Mouse (Mus musculus): ENCODE measurements at regions not wholly inside any gene's neighbourhood (a gene's known extent, or its start where the extent isn't known, plus 50 kb on each side); places are given as distances from the start of the nearest gene placed in this dataset.
"Not testable (repeated sequence)": the region's sequence is repeated elsewhere in the genome, so short reads cannot be mapped to it uniquely, and the experiment has no call there.

DNA sequence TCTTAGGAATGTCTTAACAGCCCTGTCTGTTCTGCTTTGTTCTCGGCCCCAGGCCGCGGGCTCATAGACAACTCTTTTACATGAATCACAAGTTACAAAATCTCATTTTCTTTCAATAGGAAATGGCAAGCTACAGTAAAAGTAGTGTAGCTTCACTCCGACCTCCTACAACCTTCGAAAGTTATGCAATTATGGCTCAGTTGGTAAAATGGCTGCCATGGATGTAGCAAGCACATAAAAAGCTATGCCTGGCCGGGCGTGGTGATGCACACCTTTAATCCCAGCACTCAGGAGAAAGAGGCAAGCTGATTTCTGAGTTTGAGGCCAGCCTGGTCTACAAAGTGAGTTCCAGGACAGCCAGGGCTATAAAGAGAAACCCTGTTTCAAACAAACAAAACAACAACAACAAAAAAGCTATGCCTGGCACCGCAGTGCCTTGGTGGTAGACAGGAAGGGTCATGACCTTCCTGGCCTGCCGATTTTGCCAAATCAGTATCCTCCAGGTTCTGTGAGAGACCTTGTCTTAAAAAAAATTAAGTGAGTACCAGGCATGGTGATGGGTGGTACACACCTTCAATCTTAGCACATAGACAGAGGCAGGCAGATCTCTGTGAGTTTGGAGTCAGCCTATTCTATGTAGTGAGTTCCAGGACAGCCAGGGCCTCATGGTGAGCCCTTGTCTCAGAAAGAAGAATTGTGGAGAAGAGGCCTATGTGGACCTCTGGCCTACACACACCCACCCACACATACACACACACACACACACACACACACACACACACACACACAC, 71.8 kb upstream of the Cpsf6 start:
- WGBS, result 91% methylated on average over 9 of the region's 9 CpGs
- H3K36me3 ChIP-seq (ENCODE audit: control insufficient read depth, insufficient read depth, low read length), result no peaks in the 10 kb centered on the region
- H3K9ac ChIP-seq (replicated peaks; ENCODE audit: low read depth, low read length), result no peak overlapping the region
- H3K4me2 ChIP-seq (ENCODE audit: low read depth, low read length), result no peak overlapping the region
- H3K27me3 ChIP-seq (ENCODE audit: control insufficient read depth, insufficient read depth, low read length), result no peaks in the 10 kb centered on the region
- no peaks in the 10 kb centered on the region for H3K4me1 ChIP-seq (ENCODE audit: control insufficient read depth, insufficient read depth, low read length)
- H3K27ac ChIP-seq (ENCODE audit: low read depth, low read length), result no peak overlapping the region
- H3K9me3 ChIP-seq (ENCODE audit: control insufficient read depth, low read length), result no peaks in the 10 kb centered on the region
- H3K4me3 ChIP-seq (ENCODE audit: low read depth, low read length), result no peak overlapping the region
- ATAC-seq (ENCODE audit: low read depth), result no peak

DNA sequence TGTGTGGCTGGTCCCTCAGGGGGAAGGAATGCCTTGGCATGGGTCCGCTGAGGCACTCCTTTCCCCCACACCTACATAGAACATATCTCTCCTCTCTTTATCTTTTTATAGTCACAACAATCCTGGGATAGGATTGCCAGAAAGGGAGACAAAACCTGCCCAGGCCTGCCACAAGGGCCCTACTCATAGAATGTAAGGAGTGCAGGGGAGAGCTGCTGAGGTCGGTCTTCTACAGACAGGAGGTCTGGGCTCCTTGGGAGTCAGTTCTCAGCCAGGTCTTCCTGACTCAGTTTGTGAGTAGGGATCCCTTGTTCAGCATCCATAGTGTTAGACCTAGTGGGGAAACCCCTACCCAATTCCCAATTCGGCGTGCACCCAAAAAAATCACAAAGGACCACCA, 70.8 kb upstream of the Cpsf6 start:
- WGBS, result 92% methylated on average over 4 of the region's 4 CpGs
- Histone ChIP-seq H3K27me3 (ENCODE audit: control insufficient read depth, insufficient read depth, low read length) (no peaks in the 10 kb centered on the region), H3K9ac (replicated peaks; ENCODE audit: low read depth, low read length) (no peak overlapping the region), H3K36me3 (ENCODE audit: control insufficient read depth, insufficient read depth, low read length) (no peaks in the 10 kb centered on the region), H3K4me1 (ENCODE audit: control insufficient read depth, insufficient read depth, low read length) (no peaks in the 10 kb centered on the region), H3K4me2 (ENCODE audit: low read depth, low read length) (no peak overlapping the region), H3K27ac (ENCODE audit: low read depth, low read length) (no peak overlapping the region), H3K4me3 (ENCODE audit: low read depth, low read length) (no peak overlapping the region), H3K9me3 (ENCODE audit: control insufficient read depth, low read length) (no peaks in the 10 kb centered on the region)
- ATAC-seq (ENCODE audit: low read depth), result no peak

DNA sequence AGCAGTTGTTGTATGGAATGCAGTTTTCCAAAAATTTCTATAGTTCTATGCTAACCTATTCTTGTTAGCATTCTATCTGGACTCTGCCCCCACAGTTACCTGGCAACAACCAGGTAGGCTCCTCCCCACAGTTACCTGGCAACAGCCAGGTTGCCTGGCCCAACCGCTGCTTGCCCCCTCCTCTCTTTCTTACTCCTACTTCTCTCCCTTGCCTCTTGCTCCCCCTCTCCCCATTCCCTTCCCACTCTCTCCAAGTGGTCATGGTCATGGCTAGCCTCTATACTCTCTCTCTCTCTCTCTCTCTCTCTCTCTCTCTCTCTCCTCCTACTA, 70.4 kb upstream of the Cpsf6 start:
- Histone ChIP-seq H3K27me3 (ENCODE audit: control insufficient read depth, insufficient read depth, low read length) (no peaks in the 10 kb centered on the region), H3K27ac (ENCODE audit: low read depth, low read length) (no peak overlapping the region), H3K36me3 (ENCODE audit: control insufficient read depth, insufficient read depth, low read length) (no peaks in the 10 kb centered on the region), H3K4me3 (ENCODE audit: low read depth, low read length) (no peak overlapping the region), H3K4me1 (ENCODE audit: control insufficient read depth, insufficient read depth, low read length) (no peaks in the 10 kb centered on the region), H3K4me2 (ENCODE audit: low read depth, low read length) (no peak overlapping the region), H3K9ac (replicated peaks; ENCODE audit: low read depth, low read length) (no peak overlapping the region), H3K9me3 (ENCODE audit: control insufficient read depth, low read length) (no peaks in the 10 kb centered on the region)
- WGBS, result 73% methylated on average over 1 of the region's 1 CpGs
- ATAC-seq (ENCODE audit: low read depth), result no peak

DNA sequence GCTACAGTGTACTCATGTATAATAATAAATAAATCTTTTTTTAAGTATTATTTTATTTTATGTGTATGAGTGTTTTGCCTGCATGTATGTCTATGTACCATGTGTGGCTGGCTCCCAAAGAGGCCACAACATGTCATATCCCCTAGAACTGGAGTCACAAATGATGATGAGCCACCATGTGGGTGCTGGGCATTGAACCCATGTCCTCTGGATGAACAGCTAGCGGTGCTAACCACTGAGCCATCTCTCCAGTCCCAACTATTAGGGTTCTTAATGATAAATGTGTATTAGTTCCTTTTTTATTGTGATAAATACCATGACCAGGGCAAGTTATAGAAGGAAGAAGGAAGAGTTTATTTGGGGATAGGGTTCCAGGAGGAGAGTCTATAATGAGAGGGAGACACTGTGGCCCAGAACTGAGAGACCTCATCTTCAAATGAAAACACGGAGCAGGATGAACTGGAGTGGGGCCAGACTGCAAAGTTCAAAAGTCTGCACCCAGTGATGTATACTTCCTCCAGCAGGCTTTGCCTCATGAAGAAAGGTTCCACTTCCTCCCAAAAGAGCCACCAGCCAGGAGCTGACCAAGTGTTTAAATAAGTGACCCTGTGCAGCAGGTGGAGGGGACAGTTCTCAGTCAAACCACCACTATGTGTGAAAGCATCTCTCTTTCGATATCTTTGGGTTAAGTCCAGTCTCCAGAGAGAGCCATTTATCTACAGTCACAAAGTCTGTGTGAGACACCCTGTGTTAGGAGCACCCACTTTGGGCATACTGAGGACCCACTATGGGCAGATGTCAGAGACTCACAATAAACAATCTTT, 69.8 kb upstream of the Cpsf6 start:
- ATAC-seq (ENCODE audit: low read depth), result no peak
- Histone ChIP-seq H3K9me3 (ENCODE audit: control insufficient read depth, low read length) (no peaks in the 10 kb centered on the region), H3K9ac (replicated peaks; ENCODE audit: low read depth, low read length) (no peak overlapping the region), H3K36me3 (ENCODE audit: control insufficient read depth, insufficient read depth, low read length) (no peaks in the 10 kb centered on the region), H3K4me1 (ENCODE audit: control insufficient read depth, insufficient read depth, low read length) (no peaks in the 10 kb centered on the region), H3K4me3 (ENCODE audit: low read depth, low read length) (no peak overlapping the region), H3K4me2 (ENCODE audit: low read depth, low read length) (no peak overlapping the region), H3K27ac (ENCODE audit: low read depth, low read length) (no peak overlapping the region), H3K27me3 (ENCODE audit: control insufficient read depth, insufficient read depth, low read length) (no peaks in the 10 kb centered on the region)
- 97% methylated on average over 3 of the region's 3 CpGs for WGBS

DNA sequence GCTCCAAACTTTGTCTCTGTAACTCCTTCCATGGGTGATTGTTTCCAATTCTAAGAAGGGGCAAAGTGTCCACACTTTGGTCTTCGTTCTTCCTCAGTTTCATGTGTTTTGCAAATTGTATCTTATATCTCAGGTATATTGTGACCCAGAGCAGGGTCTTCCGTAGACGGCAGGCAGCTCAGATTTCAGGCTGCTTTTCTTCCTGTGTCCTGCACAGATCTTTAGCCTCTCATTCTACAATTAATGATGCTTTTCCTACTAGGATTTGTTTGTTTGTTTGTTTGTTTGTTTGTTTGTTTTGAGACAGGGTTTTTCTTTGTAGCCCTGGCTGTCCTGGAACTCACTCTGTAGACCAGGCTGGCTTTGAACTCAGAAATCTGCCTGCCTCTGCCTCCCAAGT, 69.0 kb upstream of the Cpsf6 start:
- H3K36me3 ChIP-seq (ENCODE audit: control insufficient read depth, insufficient read depth, low read length); ATAC-seq (ENCODE audit: low read depth); H3K4me3 ChIP-seq (ENCODE audit: low read depth, low read length); H3K4me1 ChIP-seq (ENCODE audit: control insufficient read depth, insufficient read depth, low read length); H3K9me3 ChIP-seq (ENCODE audit: control insufficient read depth, low read length); H3K27me3 ChIP-seq (ENCODE audit: control insufficient read depth, insufficient read depth, low read length); H3K27ac ChIP-seq (ENCODE audit: low read depth, low read length); H3K9ac ChIP-seq (replicated peaks; ENCODE audit: low read depth, low read length); H3K4me2 ChIP-seq (ENCODE audit: low read depth, low read length): not testable (repeated sequence)
- 94% methylated on average over 3 of the region's 3 CpGs for WGBS

DNA sequence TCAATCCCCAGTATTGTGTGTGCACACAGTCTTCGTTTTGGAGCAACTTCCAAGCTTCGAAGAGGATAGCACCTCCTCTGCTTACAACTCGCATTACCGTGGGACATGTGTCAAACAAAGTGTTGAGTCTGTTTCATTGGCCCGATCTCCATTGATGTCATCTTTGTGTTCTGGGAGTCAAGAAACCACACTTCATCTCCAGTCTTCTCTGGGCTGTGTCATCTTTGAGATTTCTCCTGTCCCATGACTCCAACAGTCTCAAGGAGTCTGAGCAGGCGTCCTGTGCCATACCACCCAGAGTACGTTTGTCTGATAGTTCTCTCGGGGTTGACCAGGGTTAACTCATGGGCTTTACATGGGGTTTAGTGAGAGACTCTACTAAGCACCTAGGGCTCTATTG, 67.8 kb upstream of the Cpsf6 start:
- Histone ChIP-seq H3K4me3 (ENCODE audit: low read depth, low read length) (no peak overlapping the region), H3K9ac (replicated peaks; ENCODE audit: low read depth, low read length) (no peak overlapping the region), H3K27ac (ENCODE audit: low read depth, low read length) (no peak overlapping the region), H3K4me2 (ENCODE audit: low read depth, low read length) (no peak overlapping the region), H3K27me3 (ENCODE audit: control insufficient read depth, insufficient read depth, low read length) (no peaks in the 10 kb centered on the region), H3K9me3 (ENCODE audit: control insufficient read depth, low read length) (no peaks in the 10 kb centered on the region), H3K4me1 (ENCODE audit: control insufficient read depth, insufficient read depth, low read length) (no peaks in the 10 kb centered on the region), H3K36me3 (ENCODE audit: control insufficient read depth, insufficient read depth, low read length) (no peaks in the 10 kb centered on the region)
- no peak for ATAC-seq (ENCODE audit: low read depth)
- WGBS, result 93% methylated on average over 8 of the region's 8 CpGs

DNA sequence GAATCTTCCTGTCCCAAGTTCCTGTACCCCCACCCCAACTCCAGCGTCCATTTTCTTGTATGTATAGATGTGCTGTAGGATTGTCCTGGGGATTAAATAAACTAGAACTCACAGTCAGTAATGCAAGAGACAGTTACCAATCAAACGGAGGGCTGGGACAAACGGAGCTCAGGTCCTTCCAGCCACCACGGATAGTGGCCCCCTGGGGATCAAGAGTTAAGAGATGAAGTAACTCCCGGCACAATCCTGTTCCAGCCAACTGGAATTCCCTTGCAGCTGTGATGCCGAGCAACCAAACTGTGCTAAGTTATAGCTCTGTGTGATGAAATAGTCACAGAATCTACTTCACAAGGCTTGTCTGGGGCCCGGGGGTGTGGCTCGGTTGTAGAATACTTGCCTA, 67.4 kb upstream of the Cpsf6 start:
- WGBS, result 72% methylated on average over 8 of the region's 8 CpGs
- Histone ChIP-seq H3K9me3 (ENCODE audit: control insufficient read depth, low read length) (no peaks in the 10 kb centered on the region), H3K27me3 (ENCODE audit: control insufficient read depth, insufficient read depth, low read length) (no peaks in the 10 kb centered on the region), H3K9ac (replicated peaks; ENCODE audit: low read depth, low read length) (no peak overlapping the region), H3K4me3 (ENCODE audit: low read depth, low read length) (no peak overlapping the region), H3K4me2 (ENCODE audit: low read depth, low read length) (no peak overlapping the region), H3K27ac (ENCODE audit: low read depth, low read length) (no peak overlapping the region), H3K36me3 (ENCODE audit: control insufficient read depth, insufficient read depth, low read length) (no peaks in the 10 kb centered on the region), H3K4me1 (ENCODE audit: control insufficient read depth, insufficient read depth, low read length) (no peaks in the 10 kb centered on the region)
- ATAC-seq (ENCODE audit: low read depth), result no peak

DNA sequence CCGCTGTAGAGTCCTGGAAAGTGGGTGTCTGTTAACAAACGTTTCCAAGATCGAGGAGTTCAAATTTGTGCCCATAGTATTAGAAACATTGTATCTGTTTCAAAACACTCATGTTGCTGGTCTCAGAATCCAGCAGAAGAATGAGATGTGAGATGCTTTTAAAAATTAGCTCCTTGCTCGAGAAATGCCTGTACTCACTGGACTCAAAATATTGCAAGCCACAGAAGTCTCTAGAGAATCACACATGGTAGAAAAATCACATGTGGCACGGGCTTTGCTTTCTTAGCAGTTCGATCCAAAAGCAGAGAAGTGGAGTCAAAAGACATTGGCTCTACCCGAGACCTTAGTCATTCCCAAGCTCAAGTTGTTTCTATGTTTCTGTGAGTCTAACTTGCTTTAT, 67.0 kb upstream of the Cpsf6 start:
- no peak overlapping the region for H3K4me3 ChIP-seq (ENCODE audit: low read depth, low read length)
- H3K4me1 ChIP-seq (ENCODE audit: control insufficient read depth, insufficient read depth, low read length), result no peaks in the 10 kb centered on the region
- no peaks in the 10 kb centered on the region for H3K36me3 ChIP-seq (ENCODE audit: control insufficient read depth, insufficient read depth, low read length)
- no peaks in the 10 kb centered on the region for H3K9me3 ChIP-seq (ENCODE audit: control insufficient read depth, low read length)
- 90% methylated on average over 7 of the region's 7 CpGs for WGBS
- H3K27me3 ChIP-seq (ENCODE audit: control insufficient read depth, insufficient read depth, low read length), result no peaks in the 10 kb centered on the region
- H3K9ac ChIP-seq (replicated peaks; ENCODE audit: low read depth, low read length), result no peak overlapping the region
- H3K27ac ChIP-seq (ENCODE audit: low read depth, low read length), result no peak overlapping the region
- no peak overlapping the region for H3K4me2 ChIP-seq (ENCODE audit: low read depth, low read length)
- ATAC-seq (ENCODE audit: low read depth), result no peak

DNA sequence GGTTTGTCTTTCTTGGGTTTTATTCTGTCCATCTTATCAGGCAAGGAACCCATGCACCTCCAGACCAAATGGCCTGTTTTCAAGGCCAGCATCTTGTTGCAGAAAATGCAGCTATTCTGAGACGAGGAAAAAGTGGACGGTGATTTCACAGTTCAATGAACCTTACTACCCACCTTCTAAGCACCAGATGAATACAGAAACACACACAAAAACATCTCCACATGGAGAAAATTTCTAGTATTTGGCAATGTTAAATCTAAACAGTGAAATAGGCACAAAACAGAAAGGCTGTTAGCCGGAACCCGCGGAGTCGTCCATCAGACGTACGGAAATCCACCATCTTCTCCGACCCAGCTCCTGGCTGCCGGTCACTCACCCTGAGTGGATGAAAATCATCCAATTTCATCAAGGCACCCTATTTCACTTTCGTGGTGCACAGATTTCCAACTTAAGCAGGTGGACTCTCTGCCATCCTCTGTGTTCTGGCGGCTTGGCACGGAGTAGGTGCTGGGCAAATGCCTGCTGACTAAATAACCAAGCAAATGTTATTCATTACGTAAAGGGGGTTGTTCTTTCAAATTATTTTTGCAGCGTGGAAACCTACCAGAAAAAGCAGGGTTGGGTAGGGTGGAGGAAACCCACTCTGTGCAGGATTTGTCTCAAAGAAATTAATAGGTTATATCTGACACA, 66.1 kb upstream of the Cpsf6 start:
- Histone ChIP-seq H3K4me3 (ENCODE audit: low read depth, low read length) (no peak overlapping the region), H3K27me3 (ENCODE audit: control insufficient read depth, insufficient read depth, low read length) (no peaks in the 10 kb centered on the region), H3K4me1 (ENCODE audit: control insufficient read depth, insufficient read depth, low read length) (no peaks in the 10 kb centered on the region), H3K9ac (replicated peaks; ENCODE audit: low read depth, low read length) (no peak overlapping the region), H3K36me3 (ENCODE audit: control insufficient read depth, insufficient read depth, low read length) (no peaks in the 10 kb centered on the region), H3K9me3 (ENCODE audit: control insufficient read depth, low read length) (no peaks in the 10 kb centered on the region), H3K4me2 (ENCODE audit: low read depth, low read length) (no peak overlapping the region), H3K27ac (ENCODE audit: low read depth, low read length) (no peak overlapping the region)
- 91% methylated on average over 15 of the region's 15 CpGs for WGBS
- ATAC-seq (ENCODE audit: low read depth), result no peak

Measured in neural tube, embryonic 14.5 days (tissue).